Mouse (Mus musculus) embryonic facial prominence, embryonic 11.5 days (tissue): ENCODE results near the gene Sf3b1. TPM values are rescaled to one million over a fixed set of nuclear protein-coding genes. Genes with fewer than 3 reads are reported as not detected.
"Not testable (repeated sequence)": the region's sequence is repeated elsewhere in the genome, so short reads cannot be mapped to it uniquely, and the experiment has no call there.

Experiments used
- ATAC-seq: fragments of 200-750 bp; cut with Nextera tagmentation; replicated peaks from 2 replicates; pipeline ENCODE4 v1.8.0; 2017; ENCODE audit warnings: low read depth; ENCODE audit not compliant: insufficient number of reproducible peaks, low FRiP score, low TSS enrichment
- DNase-seq: peaks from one replicate; pipeline ENCODE4 v3.0.0-alpha.2; 2015; ENCODE audit warnings: low spot score
- H3K27ac ChIP-seq: fragments of 300-500 bp; sonication (generic); replicated peaks from 2 replicates; pipeline ENCODE4 v1.5.1; 2014; ENCODE audit warnings: mild to moderate bottlenecking, low read depth, low read length, control low read depth
- H3K27me3 ChIP-seq: fragments of 300-500 bp; sonication (generic); 2 replicates; pipeline ENCODE4 v1.6.1; 2014; ENCODE audit warnings: mild to moderate bottlenecking, low read length, moderate library complexity, mixed read lengths; ENCODE audit not compliant: control insufficient read depth, insufficient read depth
- H3K36me3 ChIP-seq: fragments of 300-500 bp; sonication (generic); replicated peaks from 2 replicates; pipeline ENCODE4 v1.6.1; 2014; ENCODE audit warnings: low read depth, mild to moderate bottlenecking, low read length, moderate library complexity, mixed read lengths; ENCODE audit not compliant: control insufficient read depth, insufficient read depth
- H3K4me1 ChIP-seq: fragments of 300-500 bp; sonication (generic); 2 replicates; pipeline ENCODE4 v1.6.1; 2014; ENCODE audit warnings: low read length, mixed read lengths; ENCODE audit not compliant: control insufficient read depth, insufficient read depth
- H3K4me2 ChIP-seq: fragments of 300-500 bp; sonication (generic); 2 replicates; pipeline ENCODE4 v1.6.1; 2014; ENCODE audit warnings: low read depth, mild to moderate bottlenecking, control low read depth, low read length, moderate library complexity
- H3K4me3 ChIP-seq: fragments of 300-500 bp; sonication (generic); 2 replicates; pipeline ENCODE4 v1.5.1; 2014; ENCODE audit warnings: low read depth, low read length, control low read depth
- H3K9ac ChIP-seq: fragments of 300-500 bp; sonication (generic); replicated peaks from 2 replicates; pipeline ENCODE4 v1.6.1; 2014; ENCODE audit warnings: mild to moderate bottlenecking, control low read depth, low read length
- H3K9me3 ChIP-seq: fragments of 300-500 bp; sonication (generic); replicated peaks from 2 replicates; pipeline ENCODE4 v1.6.1; 2016; ENCODE audit warnings: mild to moderate bottlenecking, low read length, inconsistent platforms, mixed read lengths; ENCODE audit not compliant: control insufficient read depth
- WGBS: fragments of 180-500 bp; shearing (Covaris S2); extraction: QIAGEN DNeasy Blood & Tissue Kit; methylation state at CpG from one replicate; pipeline ENCODE4 v1.1.7; 2014; 5-methylcytosine and 5-hydroxymethylcytosine counted together
- polyA plus RNA-seq: library from polyadenylated mRNA; unstranded; fragments of >200 nt; fragmentation: Nextera tagmentation; extraction: Ambion mirVana; gene quantifications from 2 replicates; pipeline ENCODE4 v1.2.1, GENCODE M21; 2014

Gene Sf3b1
- polyA plus RNA-seq, 1 experiment from 2014 or later = 398 TPM

GRCm38 (mm10) chr1:55026444-55027252 is 633 bp downstream of the Sf3b1 start:
- no peak for DNase-seq
- under 1% methylated on average over 55 of the region's 55 CpGs for WGBS

GRCm38 (mm10) chr1:55025656-55026430 is 1.4 kb downstream of the Sf3b1 start:
- Histone ChIP-seq H3K36me3 (no peaks in the 10 kb centered on the region; the same call in 1 of the 2 replicates), H3K27me3 (no peaks in the 10 kb centered on the region), H3K9me3 (no peaks in the 10 kb centered on the region), H3K9ac (peak overlapping the region; percentile 100), H3K4me3 (peak overlapping the region; percentile 96), H3K4me2 (peak overlapping the region; percentile 74), H3K4me1 (no peaks in the 10 kb centered on the region), H3K27ac (no peak overlapping the region)
- ATAC-seq (no peak), DNase-seq (peak; percentile 17)
- 17% methylated on average over 10 of the region's 10 CpGs for WGBS

More at GRCm38 (mm10) chr1:55026444-55027252, 633 bp downstream of the Sf3b1 start:
- peak overlapping the region; percentile 74 for H3K4me2 ChIP-seq
- no peaks in the 10 kb centered on the region for H3K9me3 ChIP-seq
- H3K27ac ChIP-seq = peak overlapping the region; percentile 78
- no peaks in the 10 kb centered on the region; the same call in 1 of the 2 replicates for H3K36me3 ChIP-seq
- H3K4me3 ChIP-seq = peak overlapping the region; percentile 96
- peak; percentile 55; the same call in 1 of the 2 replicates for ATAC-seq
- H3K9ac ChIP-seq = peak overlapping the region; percentile 100
- H3K27me3 ChIP-seq = no peaks in the 10 kb centered on the region
- H3K4me1 ChIP-seq = no peaks in the 10 kb centered on the region

GRCm38 (mm10) chr1:55021907-55022306 is 5.4 kb downstream of the Sf3b1 start:
- Histone ChIP-seq H3K27me3 (no peaks in the 10 kb centered on the region), H3K4me1 (no peaks in the 10 kb centered on the region), H3K4me3 (no peak overlapping the region), H3K9me3 (no peaks in the 10 kb centered on the region), H3K4me2 (no peak overlapping the region), H3K27ac (no peak overlapping the region), H3K9ac (no peak overlapping the region), H3K36me3 (peaks cover 3% of the 10 kb centered on the region)
- ATAC-seq (no peak), DNase-seq (no peak)

- H3K9me3 ChIP-seq = no peaks in the 10 kb centered on the region
- H3K4me1 ChIP-seq = no peaks in the 10 kb centered on the region
- 73% methylated on average over 3 of the region's 3 CpGs for whole genome bisulfite sequencing
- no peak overlapping the region for H3K4me3 ChIP-seq
- no peak overlapping the region for H3K27ac ChIP-seq
- no peak for DNase-seq
- H3K27me3 ChIP-seq = no peaks in the 10 kb centered on the region
- ATAC-seq = no peak
- no peak overlapping the region for H3K4me2 ChIP-seq
- H3K36me3 ChIP-seq = peaks cover 11% of the 10 kb centered on the region
- no peak overlapping the region for H3K9ac ChIP-seq
These were observed 14.8 kb downstream of the Sf3b1 start for GRCm38 (mm10) chr1:55012513-55012912.

GRCm38 (mm10) chr1:55008313-55008712 is 19.0 kb downstream of the Sf3b1 start:
- not testable (repeated sequence) for DNase-seq, H3K27me3 ChIP-seq, H3K9ac ChIP-seq, H3K27ac ChIP-seq, H3K9me3 ChIP-seq, ATAC-seq, H3K4me1 ChIP-seq, H3K4me3 ChIP-seq, H3K4me2 ChIP-seq
- peaks cover 19% of the 10 kb centered on the region for H3K36me3 ChIP-seq
- WGBS = 88% methylated on average over 2 of the region's 2 CpGs

- Histone ChIP-seq H3K27ac (no peak overlapping the region), H3K36me3 (peaks cover 13% of the 10 kb centered on the region), H3K9ac (no peak overlapping the region), H3K4me1 (no peaks in the 10 kb centered on the region), H3K9me3 (no peaks in the 10 kb centered on the region), H3K4me2 (no peak overlapping the region), H3K27me3 (no peaks in the 10 kb centered on the region), H3K4me3 (no peak overlapping the region)
- WGBS = 88% methylated on average over 5 of the region's 5 CpGs
- DNase-seq = no peak
- ATAC-seq = no peak
These were observed 33.7 kb downstream of the Sf3b1 start for GRCm38 (mm10) chr1:54993581-54993980.

- Histone ChIP-seq H3K4me3 (no peak overlapping the region), H3K27ac (no peak overlapping the region), H3K9me3 (no peaks in the 10 kb centered on the region), H3K27me3 (no peaks in the 10 kb centered on the region), H3K4me1 (no peaks in the 10 kb centered on the region), H3K36me3 (no peaks in the 10 kb centered on the region; the same call in 1 of the 2 replicates), H3K9ac (no peak overlapping the region), H3K4me2 (no peak overlapping the region)
- 98% methylated on average over 5 of the region's 5 CpGs for WGBS
- ATAC-seq (no peak), DNase-seq (no peak)
These were observed 41.0 kb downstream of the Sf3b1 start for GRCm38 (mm10) chr1:54986248-54986647.

- Histone ChIP-seq H3K27me3 (no peaks in the 10 kb centered on the region), H3K4me1 (no peaks in the 10 kb centered on the region), H3K9ac (no peak overlapping the region), H3K36me3 (no peaks in the 10 kb centered on the region; the same call in 1 of the 2 replicates), H3K27ac (no peak overlapping the region), H3K9me3 (no peaks in the 10 kb centered on the region), H3K4me2 (no peak overlapping the region), H3K4me3 (no peak overlapping the region)
- no peak for DNase-seq
- 91% methylated on average over 3 of the region's 3 CpGs for whole genome bisulfite sequencing
- no peak for ATAC-seq
These were observed 41.5 kb downstream of the Sf3b1 start for GRCm38 (mm10) chr1:54985831-54986230.
